Mouse (Mus musculus) ES-Bruce4 (cell line): ENCODE measurements at regions not wholly inside any gene's neighbourhood (a gene's known extent, or its start where the extent isn't known, plus 50 kb on each side); places are given as distances from the start of the nearest gene placed in this dataset.

Experiments used
- H3K27ac ChIP-seq: 2 replicates; pipeline ENCODE4 v1.5.1; 2012; ENCODE audit warnings: low read length, inconsistent platforms; ENCODE audit not compliant: insufficient read depth
- H3K27me3 ChIP-seq: 2 replicates; pipeline ENCODE4 v1.6.1; 2012; ENCODE audit warnings: mild to moderate bottlenecking, low read length, inconsistent platforms; ENCODE audit not compliant: control insufficient read depth, poor library complexity, insufficient read depth, severe bottlenecking
- H3K36me3 ChIP-seq: 2 replicates; pipeline ENCODE4 v1.6.1; 2012; ENCODE audit warnings: inconsistent platforms, mild to moderate bottlenecking, low read length, moderate library complexity; ENCODE audit not compliant: control insufficient read depth, poor library complexity, insufficient read depth, severe bottlenecking
- H3K4me1 ChIP-seq: one replicate; pipeline ENCODE4 v1.8.1; 2011; ENCODE audit warnings: low read length; ENCODE audit not compliant: control insufficient read depth, insufficient read depth
- H3K4me3 ChIP-seq: 2 replicates; pipeline ENCODE4 v1.5.1; 2011; ENCODE audit warnings: low read depth, mild to moderate bottlenecking, low read length
- H3K9ac ChIP-seq: 2 replicates; pipeline ENCODE4 v1.6.1; 2012; ENCODE audit warnings: low read depth, mild to moderate bottlenecking, inconsistent platforms; ENCODE audit not compliant: poor library complexity, severe bottlenecking
- H3K9me3 ChIP-seq: replicated peaks from 2 replicates; pipeline ENCODE4 v1.6.1; 2012; ENCODE audit warnings: mild to moderate bottlenecking, low read length, inconsistent platforms; ENCODE audit not compliant: control insufficient read depth, poor library complexity, insufficient read depth, severe bottlenecking
- CTCF ChIP-seq: IDR thresholded peaks from one replicate; pipeline ENCODE4 v1.8.1; 2011; ENCODE audit warnings: low read depth, low read length
- EP300 ChIP-seq: IDR thresholded peaks from 2 replicates; pipeline ENCODE4 v1.6.1; 2011; ENCODE audit warnings: low read depth, low read length; ENCODE audit not compliant: insufficient read depth
- POLR2A ChIP-seq: IDR thresholded peaks from one replicate; pipeline ENCODE4 v1.8.1; 2011; ENCODE audit warnings: low read length; ENCODE audit not compliant: insufficient read depth

- Histone ChIP-seq H3K9me3 (no peaks in the 10 kb centered on the region), H3K4me3 (no peak overlapping the region), H3K27ac (no peak overlapping the region), H3K9ac (no peak overlapping the region), H3K27me3 (no peaks in the 10 kb centered on the region), H3K4me1 (peaks cover 6% of the 10 kb centered on the region), H3K36me3 (no peaks in the 10 kb centered on the region)
- TF ChIP-seq EP300 = no peak
- TF ChIP-seq POLR2A = no peak
- no peak for TF ChIP-seq CTCF
Observed at GRCm38 (mm10) chr13:107825636-107826035, 218.6 kb upstream of the Smim15 start.

- TF ChIP-seq POLR2A (no peak), EP300 (no peak), CTCF (no peak)
- Histone ChIP-seq H3K27me3 (no peaks in the 10 kb centered on the region), H3K4me3 (no peak overlapping the region), H3K9me3 (no peaks in the 10 kb centered on the region), H3K9ac (no peak overlapping the region), H3K27ac (no peak overlapping the region), H3K4me1 (peaks cover 6% of the 10 kb centered on the region), H3K36me3 (no peaks in the 10 kb centered on the region)
Observed at GRCm38 (mm10) chr13:107823342-107823741, 220.9 kb upstream of the Smim15 start.

- H3K4me3 ChIP-seq = no peak overlapping the region
- no peaks in the 10 kb centered on the region for H3K9me3 ChIP-seq
- H3K27me3 ChIP-seq = no peaks in the 10 kb centered on the region
- no peak overlapping the region for H3K27ac ChIP-seq
- H3K36me3 ChIP-seq = no peaks in the 10 kb centered on the region
- H3K4me1 ChIP-seq = peaks cover 5% of the 10 kb centered on the region
- H3K9ac ChIP-seq = no peak overlapping the region
- TF ChIP-seq POLR2A = no peak
- TF ChIP-seq CTCF = no peak
- no peak for TF ChIP-seq EP300
Observed at GRCm38 (mm10) chr13:107822198-107822597, 222.0 kb upstream of the Smim15 start.

GRCm38 (mm10) chr13:107813562-107814161 is 230.6 kb upstream of the Smim15 start:
- Histone ChIP-seq H3K9me3 (no peaks in the 10 kb centered on the region), H3K4me3 (no peak overlapping the region), H3K27ac (no peak overlapping the region), H3K9ac (no peak overlapping the region), H3K36me3 (no peaks in the 10 kb centered on the region), H3K4me1 (no peaks in the 10 kb centered on the region), H3K27me3 (no peaks in the 10 kb centered on the region)
- TF ChIP-seq CTCF (no peak), EP300 (no peak), POLR2A (no peak)

GRCm38 (mm10) chr13:107812014-107812413 is 232.2 kb upstream of the Smim15 start:
- TF ChIP-seq EP300 (no peak), CTCF (no peak), POLR2A (no peak)
- Histone ChIP-seq H3K9me3 (no peaks in the 10 kb centered on the region), H3K4me1 (no peaks in the 10 kb centered on the region)

GRCm38 (mm10) chr13:107810802-107811192 is 233.4 kb upstream of the Smim15 start:
- H3K27ac ChIP-seq = no peak overlapping the region
- no peak overlapping the region for H3K9ac ChIP-seq
- H3K36me3 ChIP-seq = no peaks in the 10 kb centered on the region
- no peaks in the 10 kb centered on the region for H3K4me1 ChIP-seq
- no peaks in the 10 kb centered on the region for H3K9me3 ChIP-seq
- TF ChIP-seq CTCF = no peak
- TF ChIP-seq EP300 = 0 out of 2 replicates have a peak, but pooled peaks have one; percentile 17
- H3K27me3 ChIP-seq = no peaks in the 10 kb centered on the region
- H3K4me3 ChIP-seq = no peak overlapping the region

More at GRCm38 (mm10) chr13:107812014-107812413, 232.2 kb upstream of the Smim15 start:
- no peak overlapping the region for H3K9ac ChIP-seq
- no peaks in the 10 kb centered on the region for H3K36me3 ChIP-seq
- no peaks in the 10 kb centered on the region for H3K27me3 ChIP-seq
- no peak overlapping the region for H3K27ac ChIP-seq
- H3K4me3 ChIP-seq = no peak overlapping the region
